Mouse (Mus musculus) gastrocnemius, postnatal 14 days (tissue): ENCODE results near the gene Gldc. TPM values are rescaled to one million over a fixed set of nuclear protein-coding genes. Genes with fewer than 3 reads are reported as not detected.

Experiments
- total RNA-seq, 2 experiments: library from RNA; stranded (reverse); gene quantifications; 2 replicates each; pipeline ENCODE4 v1.2.3; 2021

Gene Gldc
- total RNA-seq, 2 experiments from 2014 or later: 0.11 to 0.21 TPM

Other genes with a start within 250 kb of the Gldc start
- gene Trpd52l3, start 171.6 kb downstream of the Gldc start, total RNA-seq: not detected
- gene Uhrf2, start 144.9 kb downstream of the Gldc start, total RNA-seq: 10 to 100 TPM; 14.1 to 15.1 TPM
- gene Mbl2, start 57.5 kb upstream of the Gldc start, total RNA-seq: not detected